Mouse (Mus musculus) hindbrain, postnatal 0 days (tissue): ENCODE measurements around the gene Dolk. TPM values are rescaled to one million over a fixed set of nuclear protein-coding genes. Genes with fewer than 3 reads are reported as not detected.

Experiments used
- ATAC-seq: fragments of 200-750 bp; cut with Nextera tagmentation; 2 replicates; pipeline ENCODE4 v1.8.0; 2017; ENCODE audit warnings: mild to moderate bottlenecking, moderate TSS enrichment, moderate library complexity
- DNase-seq: peaks from one replicate; pipeline ENCODE4 v3.0.0-alpha.2; 2015; ENCODE audit warnings: low spot score
- H3K27ac ChIP-seq: fragments of 300-500 bp; sonication (generic); 2 replicates; pipeline ENCODE4 v1.5.1; 2014; ENCODE audit warnings: mild to moderate bottlenecking
- H3K27me3 ChIP-seq: fragments of 300-500 bp; sonication (generic); 2 replicates; pipeline ENCODE4 v1.6.1; 2014; ENCODE audit warnings: low read length, mixed read lengths; ENCODE audit not compliant: insufficient read depth
- H3K36me3 ChIP-seq: fragments of 300-500 bp; sonication (generic); 2 replicates; pipeline ENCODE4 v1.6.1; 2014; ENCODE audit warnings: low read length, mixed read lengths; ENCODE audit not compliant: insufficient read depth
- H3K4me1 ChIP-seq: fragments of 300-500 bp; sonication (generic); 2 replicates; pipeline ENCODE4 v1.6.1; 2014; ENCODE audit warnings: antibody characterized with exemption, low read length, mixed read lengths; ENCODE audit not compliant: insufficient read depth
- H3K4me2 ChIP-seq: fragments of 300-500 bp; sonication (generic); 2 replicates; pipeline ENCODE4 v1.6.1; 2014; ENCODE audit warnings: low read depth, mild to moderate bottlenecking, low read length, moderate library complexity, mixed read lengths
- H3K4me3 ChIP-seq: fragments of 300-500 bp; sonication (generic); 2 replicates; pipeline ENCODE4 v1.5.1; 2014; ENCODE audit warnings: low read length
- H3K9ac ChIP-seq: fragments of 300-500 bp; sonication (generic); replicated peaks from 2 replicates; pipeline ENCODE4 v1.6.1; 2014; ENCODE audit warnings: mild to moderate bottlenecking, low read length, moderate library complexity, mixed read lengths
- H3K9me3 ChIP-seq: fragments of 300-500 bp; sonication (generic); 2 replicates; pipeline ENCODE4 v1.6.1; 2016; ENCODE audit warnings: low read length, mixed read lengths
- CTCF ChIP-seq: IDR thresholded peaks from 2 replicates; pipeline ENCODE4 v1.5.1; 2016; ENCODE audit warnings: antibody characterized with exemption, control low read depth, low read depth
- WGBS: fragments of 180-500 bp; shearing (Covaris S2); extraction: QIAGEN DNeasy Blood & Tissue Kit; methylation state at CpG from one replicate; pipeline ENCODE4 v1.1.7; 2014; 5-methylcytosine and 5-hydroxymethylcytosine counted together
- polyA plus RNA-seq: library from polyadenylated mRNA; unstranded; fragments of >200 nt; fragmentation: Nextera tagmentation; extraction: Ambion mirVana; gene quantifications from 2 replicates; pipeline ENCODE4 v1.2.1, GENCODE M21; 2015
- total RNA-seq: library from RNA; depleted of rRNA; stranded (reverse); fragments of >200 nt; gene quantifications from 2 replicates; pipeline ENCODE4 v1.2.3, GENCODE M21; 2014

The Dolk gene
- total and polyA plus RNA-seq, 2 experiments from 2014 or later, result 42.1 to 50.4 TPM

DNA sequence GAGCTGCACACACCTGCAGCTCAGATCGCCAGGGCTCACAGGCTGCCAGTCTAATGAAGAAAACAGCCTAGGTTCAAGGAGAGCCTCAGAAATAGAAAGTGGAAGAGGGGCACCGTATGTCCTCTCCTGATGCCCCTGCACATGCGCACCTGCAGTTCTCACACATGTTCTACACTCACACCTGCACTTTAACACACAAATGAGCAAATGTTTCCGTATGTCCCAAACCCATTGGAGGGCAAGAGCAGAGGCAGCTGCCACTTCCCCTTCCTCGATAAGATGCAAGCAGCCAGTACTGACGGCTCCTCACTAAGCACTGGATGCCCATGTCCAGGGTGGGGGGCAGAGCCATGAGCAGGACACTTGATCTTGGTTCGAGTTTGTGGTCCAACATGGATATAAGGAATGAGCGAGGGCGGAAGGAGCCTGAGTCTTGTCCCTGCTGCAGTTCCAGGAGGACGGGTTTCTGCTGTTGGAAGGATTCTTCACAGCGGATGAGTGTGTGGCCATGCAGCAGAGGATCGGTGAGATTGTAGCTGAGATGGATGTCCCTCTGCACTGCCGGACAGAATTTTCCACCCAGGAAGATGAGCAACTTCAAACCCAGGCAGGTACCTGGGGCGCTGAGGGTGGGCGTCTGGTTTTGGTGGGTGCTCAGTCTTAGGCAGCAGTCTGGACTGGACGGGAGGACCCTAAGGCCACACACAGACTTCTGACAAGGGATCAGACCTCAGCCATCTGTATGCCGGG is 16.7 kb downstream of the Dolk start:
- DNase-seq (no peak), ATAC-seq (no peak)
- Histone ChIP-seq H3K4me1 (peaks cover 14% of the 10 kb centered on the region), H3K9me3 (no peaks in the 10 kb centered on the region), H3K9ac (no peak overlapping the region), H3K27me3 (no peaks in the 10 kb centered on the region), H3K36me3 (peaks cover 3% of the 10 kb centered on the region; the same call in 1 of the 2 replicates), H3K4me2 (no peak overlapping the region), H3K4me3 (no peak overlapping the region), H3K27ac (peak overlapping the region; percentile 66)
- TF ChIP-seq CTCF, result no peak
- WGBS, result 90% methylated on average over 17 of the region's 17 CpGs

DNA sequence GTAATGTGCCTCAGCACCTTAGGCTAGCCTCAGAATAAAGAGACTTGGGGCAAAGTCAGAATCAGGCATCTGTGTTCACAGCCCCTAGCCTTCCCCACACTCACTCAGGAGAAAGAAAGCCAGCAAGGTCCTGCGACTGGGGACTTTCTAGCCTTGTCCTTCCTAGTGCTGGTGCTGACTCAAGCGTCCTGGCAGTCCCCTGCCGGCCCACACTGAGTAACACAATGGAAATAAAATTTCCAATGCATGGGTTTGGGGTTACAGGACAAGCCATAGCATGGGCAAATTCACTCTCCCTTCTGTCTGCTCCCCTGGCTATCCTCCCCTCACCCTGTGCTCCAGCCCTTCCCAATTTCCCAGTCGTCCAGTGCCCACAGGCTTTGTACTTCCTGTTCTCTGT is 17.8 kb downstream of the Dolk start:
- ATAC-seq, result no peak
- TF ChIP-seq CTCF, result no peak
- H3K9me3 ChIP-seq, result no peaks in the 10 kb centered on the region
- H3K4me3 ChIP-seq, result no peak overlapping the region
- peaks cover 13% of the 10 kb centered on the region; the same call in 1 of the 2 replicates for H3K36me3 ChIP-seq
- H3K27ac ChIP-seq, result no peak overlapping the region
- peaks cover 24% of the 10 kb centered on the region for H3K4me1 ChIP-seq
- no peak for DNase-seq
- WGBS, result 63% methylated on average over 4 of the region's 4 CpGs
- no peak overlapping the region for H3K9ac ChIP-seq
- H3K27me3 ChIP-seq, result no peaks in the 10 kb centered on the region
- no peak overlapping the region for H3K4me2 ChIP-seq

DNA sequence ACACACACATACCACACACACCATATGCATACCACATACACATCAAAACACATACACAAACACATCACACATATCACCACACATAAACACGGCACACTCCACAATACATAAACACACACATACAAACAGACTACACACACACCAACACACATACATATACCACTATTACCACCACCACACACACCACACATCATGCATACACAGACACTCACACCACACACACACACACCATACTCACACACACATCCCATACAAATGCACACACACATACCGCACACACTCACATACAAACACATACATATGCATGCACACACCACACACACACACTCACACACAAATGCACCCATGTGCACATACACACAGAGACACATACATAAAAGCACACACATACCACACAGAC is 18.7 kb downstream of the Dolk start:
- Histone ChIP-seq H3K4me1 (peaks cover 26% of the 10 kb centered on the region), H3K27me3 (no peaks in the 10 kb centered on the region), H3K4me3 (no peak overlapping the region), H3K9ac (no peak overlapping the region), H3K27ac (no peak overlapping the region), H3K4me2 (no peak overlapping the region), H3K36me3 (peaks cover 15% of the 10 kb centered on the region; the same call in 1 of the 2 replicates), H3K9me3 (no peaks in the 10 kb centered on the region)
- ATAC-seq (no peak), DNase-seq (no peak)
- no peak for TF ChIP-seq CTCF
- 91% methylated on average over 2 of the region's 2 CpGs for WGBS

DNA sequence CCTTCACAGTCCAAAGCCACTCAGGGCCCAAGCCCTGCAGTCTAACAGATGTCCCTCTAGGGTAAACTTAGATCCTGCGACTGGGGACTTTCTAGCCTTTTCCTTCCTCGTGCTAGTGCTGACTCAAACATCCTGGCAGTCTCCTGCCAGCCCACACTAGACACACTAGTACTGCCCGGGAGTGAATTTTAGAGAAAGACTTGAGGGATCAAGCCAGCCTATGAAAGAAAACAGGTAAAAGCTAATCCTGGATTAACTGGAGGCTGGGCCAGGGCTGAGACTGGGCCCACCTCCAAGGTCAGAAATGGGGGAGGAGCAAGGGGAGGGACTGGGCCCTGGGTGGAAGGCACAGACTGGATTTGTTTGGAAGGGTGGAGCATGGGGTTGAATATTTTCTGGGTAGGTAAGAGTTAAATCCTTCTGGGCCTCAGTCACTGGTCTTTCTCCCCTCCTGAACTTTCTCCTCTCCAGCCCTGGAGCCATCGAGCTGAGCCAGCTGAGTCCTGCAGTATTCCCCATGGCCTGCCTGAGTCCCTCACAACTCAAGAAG is 19.7 kb downstream of the Dolk start:
- TF ChIP-seq CTCF, result no peak
- Histone ChIP-seq H3K4me1 (peaks cover 26% of the 10 kb centered on the region), H3K27me3 (no peaks in the 10 kb centered on the region), H3K36me3 (peaks cover 21% of the 10 kb centered on the region; the same call in 1 of the 2 replicates), H3K4me3 (no peak overlapping the region), H3K9me3 (no peaks in the 10 kb centered on the region), H3K27ac (peak overlapping the region; percentile 86), H3K4me2 (no peak overlapping the region), H3K9ac (peak overlapping the region; percentile 37; the same call in 1 of the 2 replicates)
- DNase-seq (peak; percentile 49), ATAC-seq (no peak)
- 16% methylated on average over 4 of the region's 4 CpGs for WGBS

DNA sequence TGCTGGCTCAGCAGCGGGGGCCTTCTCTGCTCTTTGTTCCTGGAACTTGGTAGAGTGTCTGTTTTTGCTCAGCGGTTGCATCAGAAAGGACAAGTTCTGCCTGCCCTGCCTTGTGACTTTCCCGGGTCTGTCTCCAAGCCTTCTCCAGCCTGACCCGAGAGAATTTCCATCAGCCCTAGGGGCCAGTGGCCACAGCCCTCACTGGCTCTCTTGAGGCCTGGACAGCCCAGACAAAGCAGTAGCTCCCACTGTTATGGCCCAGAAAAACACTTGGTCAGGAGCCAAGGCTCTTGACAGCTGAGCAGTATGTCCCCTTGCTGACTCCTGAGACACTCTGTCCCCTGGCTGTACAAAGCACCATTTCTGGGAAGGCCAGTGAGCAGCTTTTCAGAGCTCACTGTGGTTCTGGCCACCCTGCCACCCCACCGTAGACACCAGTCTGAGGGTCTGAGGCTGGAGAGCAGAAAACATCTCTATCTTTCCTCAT is 20.3 kb downstream of the Dolk start, which contains the start of gene Phyhd1:
TSS of gene Phyhd1 (plus strand) at position 437 of the 487 bp plus-strand sequence.
- peak within 1 kb of the TSS; percentile 37; the same call in 1 of the 2 replicates for H3K9ac ChIP-seq
- H3K9me3 ChIP-seq, result no peaks in the 10 kb centered on the region
- peaks cover 21% of the 10 kb centered on the region; the same call in 1 of the 2 replicates for H3K36me3 ChIP-seq
- H3K27ac ChIP-seq, result peak within 1 kb of the TSS; percentile 86
- no peak within 1 kb of the TSS for H3K4me2 ChIP-seq
- no peaks in the 10 kb centered on the region for H3K27me3 ChIP-seq
- H3K4me3 ChIP-seq, result no peak within 1 kb of the TSS
- TF ChIP-seq CTCF, result 0 out of 2 replicates have a peak, but pooled peaks have one; percentile 13
- DNase-seq (peak; percentile 87), ATAC-seq (peak; percentile 76)
- WGBS, result 21% methylated on average over 5 of the region's 5 CpGs
- peaks cover 26% of the 10 kb centered on the region for H3K4me1 ChIP-seq

DNA sequence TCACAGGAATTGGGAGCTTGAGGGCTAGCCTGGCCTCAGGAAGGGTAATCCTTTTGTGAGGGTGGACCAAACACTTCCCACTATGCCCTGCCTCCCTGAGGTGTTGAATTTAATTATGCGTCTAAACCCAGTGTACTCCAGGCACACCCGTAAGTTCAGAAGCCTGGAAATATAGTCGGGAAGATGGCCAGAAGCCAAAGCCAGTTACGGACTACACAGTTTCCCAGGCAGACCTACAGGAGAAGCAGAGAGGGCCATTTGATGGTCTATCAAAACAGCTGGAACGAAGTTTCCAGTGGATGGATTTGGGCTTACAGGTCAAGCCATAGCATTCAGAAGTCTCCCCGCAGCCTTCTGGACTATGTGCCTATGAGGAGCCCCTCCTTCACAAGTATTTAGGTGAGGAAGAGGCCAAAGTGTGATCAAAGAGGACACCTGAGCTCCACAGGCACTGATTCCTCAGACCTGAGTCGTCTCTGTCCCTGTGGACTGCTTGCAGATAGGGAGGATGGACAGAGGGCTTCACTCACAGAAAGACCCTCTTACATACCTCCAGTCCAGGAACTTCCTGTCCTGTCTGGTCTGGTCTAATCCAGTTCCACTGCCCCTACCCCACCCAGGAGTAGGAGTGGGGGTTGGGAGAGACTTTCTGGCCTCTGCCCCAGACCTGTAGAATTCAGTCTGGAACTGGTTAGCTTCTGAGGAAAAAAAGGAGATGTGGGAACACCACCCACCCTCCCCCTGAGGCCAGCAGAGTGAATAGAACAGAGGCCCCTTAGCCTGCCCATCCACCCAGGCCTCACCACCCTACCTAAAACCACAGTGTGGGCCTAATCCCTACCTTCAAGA is 21.2 kb downstream of the Dolk start:
- TF ChIP-seq CTCF, result no peak
- ATAC-seq (0 out of 2 replicates have a peak, but pooled peaks have one; percentile 18), DNase-seq (no peak)
- no peaks in the 10 kb centered on the region for H3K27me3 ChIP-seq
- H3K27ac ChIP-seq, result peak overlapping the region; percentile 86
- H3K36me3 ChIP-seq, result peaks cover 22% of the 10 kb centered on the region; the same call in 1 of the 2 replicates
- H3K9me3 ChIP-seq, result no peaks in the 10 kb centered on the region
- H3K4me1 ChIP-seq, result peaks cover 26% of the 10 kb centered on the region
- H3K9ac ChIP-seq, result no peak overlapping the region
- no peak overlapping the region for H3K4me3 ChIP-seq
- WGBS, result 49% methylated on average over 7 of the region's 7 CpGs
- H3K4me2 ChIP-seq, result no peak overlapping the region
